Mouse (Mus musculus): ENCODE measurements around the gene Ankfy1. TPM values are rescaled to one million over a fixed set of nuclear protein-coding genes. Genes with fewer than 3 reads are reported as not detected.

The Ankfy1 gene
- total and polyA plus RNA-seq, 3 experiments, result 12.1 to 15.8 (median 15.7) TPM

GRCm38 (mm10) chr11:72801182-72801581, 111.4 kb downstream of the Ankfy1 start:
- intact Hi-C loops (cut with DNase I), result no loop called here
- Histone ChIP-seq H3K36me3 (ENCODE audit: control insufficient read depth, insufficient read depth, low read length) (peaks cover 31% of the 10 kb centered on the region), H3K9ac (ENCODE audit: low read depth, low read length) (no peak overlapping the region), H3K79me2 (replicated peaks; ENCODE audit: control insufficient read depth, insufficient read depth, low read length) (peaks cover 16% of the 10 kb centered on the region), H3K4me3 (no peak overlapping the region), H3K4me1 (ENCODE audit: control insufficient read depth, insufficient read depth, low read length) (peaks cover 23% of the 10 kb centered on the region), H3K27ac (no peak overlapping the region), H3K27me3 (ENCODE audit: control insufficient read depth, insufficient read depth, low read length) (no peaks in the 10 kb centered on the region)
- DNase-seq, result no peak
- TF ChIP-seq EP300 (IDR thresholded peaks at IDR 0.05; ENCODE audit: insufficient read depth, low read depth, low read length), result no peak
- TF ChIP-seq CTCF (IDR thresholded peaks at IDR 0.05), result no peak
- TF ChIP-seq POLR2A (IDR thresholded peaks at IDR 0.05; ENCODE audit: insufficient read depth, low read depth, low read length), result no peak

- Histone ChIP-seq H3K4me1 (ENCODE audit: control insufficient read depth, insufficient read depth, low read length) (peaks cover 27% of the 10 kb centered on the region), H3K36me3 (ENCODE audit: control insufficient read depth, insufficient read depth, low read length) (peaks cover 32% of the 10 kb centered on the region), H3K9ac (ENCODE audit: low read depth, low read length) (no peak overlapping the region), H3K79me2 (replicated peaks; ENCODE audit: control insufficient read depth, insufficient read depth, low read length) (peaks cover 16% of the 10 kb centered on the region), H3K27ac (no peak overlapping the region), H3K4me3 (no peak overlapping the region), H3K27me3 (ENCODE audit: control insufficient read depth, insufficient read depth, low read length) (no peaks in the 10 kb centered on the region)
- intact Hi-C loops (cut with DNase I), result no loop called here
- WGBS, result 51% methylated on average over 3 of the region's 3 CpGs
- TF ChIP-seq EP300 (IDR thresholded peaks at IDR 0.05; ENCODE audit: insufficient read depth, low read depth, low read length), result 0 out of 2 replicates have a peak, but pooled peaks have one; percentile 38
- no peak for TF ChIP-seq CTCF (IDR thresholded peaks at IDR 0.05)
- no peak for TF ChIP-seq POLR2A (IDR thresholded peaks at IDR 0.05; ENCODE audit: insufficient read depth, low read depth, low read length)
- peak in 1 of 2 experiments; percentile 10 for DNase-seq
Observed at GRCm38 (mm10) chr11:72803038-72803437, 113.2 kb downstream of the Ankfy1 start.

DNA sequence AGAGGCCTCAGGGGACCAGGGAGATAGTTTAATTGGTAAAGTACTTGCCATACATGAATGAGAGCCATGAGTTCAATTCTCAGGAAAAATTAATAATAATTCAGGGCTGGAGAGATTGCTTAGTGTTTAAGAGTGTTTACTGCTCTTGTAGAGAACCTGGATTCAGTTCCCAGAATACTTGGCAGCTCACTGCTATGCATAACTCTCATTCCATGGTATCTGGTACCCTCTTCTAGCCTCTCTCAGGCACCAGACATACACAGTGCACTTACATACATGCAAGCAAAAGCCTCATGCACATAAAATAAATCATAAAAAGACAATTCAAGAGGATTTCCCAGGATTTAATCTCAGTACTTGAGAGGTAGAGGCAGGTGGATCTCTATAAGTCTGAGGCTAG, 114.8 kb downstream of the Ankfy1 start:
- H3K4me1 ChIP-seq (ENCODE audit: control insufficient read depth, insufficient read depth, low read length), result peaks cover 25% of the 10 kb centered on the region
- intact Hi-C loops (cut with DNase I), result no loop called here

GRCm38 (mm10) chr11:72805232-72805631, 115.4 kb downstream of the Ankfy1 start:
- no peak overlapping the region for H3K27ac ChIP-seq
- DNase-seq, result no peak
- H3K4me3 ChIP-seq, result no peak overlapping the region
- intact Hi-C loops (cut with DNase I), result no loop called here
- peaks cover 24% of the 10 kb centered on the region for H3K4me1 ChIP-seq (ENCODE audit: control insufficient read depth, insufficient read depth, low read length)
- H3K36me3 ChIP-seq (ENCODE audit: control insufficient read depth, insufficient read depth, low read length), result peaks cover 25% of the 10 kb centered on the region
- TF ChIP-seq POLR2A (IDR thresholded peaks at IDR 0.05; ENCODE audit: insufficient read depth, low read depth, low read length) (no peak), CTCF (IDR thresholded peaks at IDR 0.05) (no peak), EP300 (IDR thresholded peaks at IDR 0.05; ENCODE audit: insufficient read depth, low read depth, low read length) (no peak)
- H3K27me3 ChIP-seq (ENCODE audit: control insufficient read depth, insufficient read depth, low read length), result no peaks in the 10 kb centered on the region
- H3K79me2 ChIP-seq (replicated peaks; ENCODE audit: control insufficient read depth, insufficient read depth, low read length), result peaks cover 11% of the 10 kb centered on the region
- H3K9ac ChIP-seq (ENCODE audit: low read depth, low read length), result no peak overlapping the region
- 78% methylated on average over 3 of the region's 3 CpGs for WGBS

More for the DNA sequence above, 114.8 kb downstream of the Ankfy1 start:
- H3K27me3 ChIP-seq (ENCODE audit: control insufficient read depth, insufficient read depth, low read length), result no peaks in the 10 kb centered on the region
- H3K27ac ChIP-seq, result no peak overlapping the region
- peaks cover 14% of the 10 kb centered on the region for H3K79me2 ChIP-seq (replicated peaks; ENCODE audit: control insufficient read depth, insufficient read depth, low read length)
- no peak overlapping the region for H3K4me3 ChIP-seq
- TF ChIP-seq CTCF (IDR thresholded peaks at IDR 0.05) (no peak), EP300 (IDR thresholded peaks at IDR 0.05; ENCODE audit: insufficient read depth, low read depth, low read length) (no peak)
- H3K36me3 ChIP-seq (ENCODE audit: control insufficient read depth, insufficient read depth, low read length), result peaks cover 25% of the 10 kb centered on the region
- no peak for DNase-seq
- no peak overlapping the region for H3K9ac ChIP-seq (ENCODE audit: low read depth, low read length)

DNA sequence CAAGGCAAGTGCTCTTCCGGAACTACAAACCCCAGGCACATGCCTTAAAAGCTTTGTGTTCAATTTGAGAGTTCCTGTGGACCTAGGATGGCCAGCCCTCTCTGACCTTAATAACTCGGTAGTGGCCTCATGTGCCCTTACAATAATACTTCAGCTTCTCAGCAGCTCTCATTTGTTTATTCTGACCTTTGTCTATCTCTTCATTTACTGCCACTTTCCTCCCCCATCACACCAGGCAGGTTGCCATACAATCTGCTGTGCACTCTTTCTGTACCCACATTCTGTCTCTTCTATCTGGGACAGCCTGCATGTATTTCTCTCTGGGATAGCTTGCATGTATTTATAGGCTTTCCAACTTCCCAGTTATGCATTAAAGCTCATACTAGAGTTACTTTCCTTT, 116.8 kb downstream of the Ankfy1 start:
- Histone ChIP-seq H3K9ac (ENCODE audit: low read depth, low read length) (no peak overlapping the region), H3K79me2 (replicated peaks; ENCODE audit: control insufficient read depth, insufficient read depth, low read length) (peaks cover 7% of the 10 kb centered on the region)
- WGBS, result 29% methylated on average over 2 of the region's 2 CpGs

DNA sequence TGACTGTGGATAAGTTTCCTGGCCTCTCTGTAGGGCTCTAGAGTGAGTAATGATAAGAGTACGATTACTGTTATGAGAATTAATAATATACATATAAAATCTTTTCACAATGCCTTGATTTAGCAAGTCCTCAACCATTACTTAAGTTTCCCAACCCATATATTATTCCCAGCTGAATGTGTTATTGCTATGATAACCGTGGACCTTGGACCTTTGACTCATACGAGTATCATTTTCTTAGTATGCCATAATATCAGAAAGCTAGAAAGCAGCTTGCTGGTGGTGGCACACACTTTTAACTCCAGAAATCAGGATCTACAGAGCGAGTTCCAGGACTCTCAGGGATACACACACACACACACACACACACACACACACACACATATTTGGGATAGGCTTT, 118.2 kb downstream of the Ankfy1 start:
- Histone ChIP-seq H3K4me3 (no peak overlapping the region), H3K27me3 (ENCODE audit: control insufficient read depth, insufficient read depth, low read length) (no peaks in the 10 kb centered on the region), H3K27ac (no peak overlapping the region), H3K36me3 (ENCODE audit: control insufficient read depth, insufficient read depth, low read length) (peaks cover 23% of the 10 kb centered on the region), H3K4me1 (ENCODE audit: control insufficient read depth, insufficient read depth, low read length) (peaks cover 19% of the 10 kb centered on the region), H3K9ac (ENCODE audit: low read depth, low read length) (no peak overlapping the region), H3K79me2 (replicated peaks; ENCODE audit: control insufficient read depth, insufficient read depth, low read length) (peaks cover 7% of the 10 kb centered on the region)
- 62% methylated on average over 4 of the region's 4 CpGs for WGBS
- TF ChIP-seq CTCF (IDR thresholded peaks at IDR 0.05) (no peak), EP300 (IDR thresholded peaks at IDR 0.05; ENCODE audit: insufficient read depth, low read depth, low read length) (no peak), POLR2A (IDR thresholded peaks at IDR 0.05; ENCODE audit: insufficient read depth, low read depth, low read length) (no peak)
- intact Hi-C loops (cut with DNase I), result no loop called here
- DNase-seq, result no peak

More for the DNA sequence above, 116.8 kb downstream of the Ankfy1 start:
- peaks cover 23% of the 10 kb centered on the region for H3K36me3 ChIP-seq (ENCODE audit: control insufficient read depth, insufficient read depth, low read length)
- DNase-seq, result no peak
- TF ChIP-seq POLR2A (IDR thresholded peaks at IDR 0.05; ENCODE audit: insufficient read depth, low read depth, low read length), result no peak
- no peak for TF ChIP-seq EP300 (IDR thresholded peaks at IDR 0.05; ENCODE audit: insufficient read depth, low read depth, low read length)
- TF ChIP-seq CTCF (IDR thresholded peaks at IDR 0.05), result no peak
- H3K4me1 ChIP-seq (ENCODE audit: control insufficient read depth, insufficient read depth, low read length), result peaks cover 24% of the 10 kb centered on the region
- intact Hi-C loops (cut with DNase I), result no loop called here
- H3K4me3 ChIP-seq, result no peak overlapping the region
- H3K27me3 ChIP-seq (ENCODE audit: control insufficient read depth, insufficient read depth, low read length), result no peaks in the 10 kb centered on the region
- H3K27ac ChIP-seq, result no peak overlapping the region; the same call in 1 of the 2 replicates
